Mouse (Mus musculus) megakaryocyte, embryonic 14.5 days (primary cell): Measurements from ENCODE around the gene Nosip. TPM values are rescaled to one million over a fixed set of nuclear protein-coding genes. Genes with fewer than 3 reads are reported as not detected.

ENCODE experiments used
- H3K27me3 ChIP-seq: replicated peaks from 2 replicates; pipeline ENCODE3; 2012; ENCODE audit warnings: inconsistent platforms
- H3K36me3 ChIP-seq: replicated peaks from 2 replicates; pipeline ENCODE3; 2012; ENCODE audit warnings: low read length, inconsistent platforms, mixed read lengths
- H3K4me1 ChIP-seq: 2 replicates; pipeline ENCODE4 v1.6.1; 2012; ENCODE audit warnings: inconsistent platforms
- H3K4me3 ChIP-seq: replicated peaks from 2 replicates; pipeline ENCODE3; 2012; ENCODE audit warnings: moderate library complexity, mild to moderate bottlenecking, inconsistent platforms
- H3K9me3 ChIP-seq: 2 replicates; pipeline ENCODE4 v1.6.1; 2012; ENCODE audit warnings: inconsistent platforms
- FLI1 ChIP-seq: IDR thresholded peaks from 2 replicates; pipeline ENCODE4 v1.6.1; 2012; ENCODE audit warnings: low read length, inconsistent platforms, mixed read lengths
- GATA1 ChIP-seq: IDR thresholded peaks from 3 replicates; pipeline ENCODE4 v1.6.1; 2012; ENCODE audit warnings: mixed read lengths, low read length, inconsistent platforms, borderline replicate concordance
- polyA plus RNA-seq: library from polyadenylated mRNA; stranded (reverse); fragments of >175 nt; gene quantifications from 2 replicates; pipeline ENCODE4 v1.2.3, GENCODE M21; 2012; ENCODE audit warnings: low replicate concordance; ENCODE audit not compliant: insufficient read depth

Gene Nosip
- polyA plus RNA-seq, 1 experiment: 150 TPM

GRCm38 (mm10) chr7:45056329-45056971 lies 5.8 kb upstream of the Nosip start:
- Histone ChIP-seq H3K27me3 (no peaks in the 10 kb centered on the region), H3K36me3 (peaks cover 30% of the 10 kb centered on the region), H3K9me3 (no peaks in the 10 kb centered on the region), H3K4me1 (peaks cover 51% of the 10 kb centered on the region), H3K4me3 (no peak overlapping the region)
- TF ChIP-seq FLI1 (no peak), GATA1 (no peak)

DNA sequence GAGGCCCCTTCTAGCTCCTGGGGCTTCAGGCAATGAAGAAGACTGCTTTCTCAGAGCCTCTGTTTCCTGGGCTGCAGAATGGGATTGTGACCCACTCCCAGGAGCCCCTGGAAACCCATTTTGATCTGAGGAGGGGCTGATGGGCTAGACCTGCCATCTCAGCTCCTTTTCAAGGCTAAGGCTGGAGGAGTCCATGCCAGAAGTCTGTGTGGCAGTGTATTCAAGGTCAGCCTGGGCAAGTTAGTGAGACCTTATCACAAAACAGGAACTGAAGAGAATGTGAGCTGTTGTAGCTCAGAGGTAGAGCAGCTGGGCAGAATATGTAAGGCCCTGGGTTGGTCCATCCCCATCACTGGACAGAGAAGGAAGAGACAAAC lies 5.3 kb upstream of the Nosip start:
- no peaks in the 10 kb centered on the region for H3K27me3 ChIP-seq
- no peak overlapping the region for H3K4me3 ChIP-seq
- H3K4me1 ChIP-seq: peaks cover 50% of the 10 kb centered on the region
- TF ChIP-seq FLI1: no peak
- TF ChIP-seq GATA1: no peak
- H3K36me3 ChIP-seq: peaks cover 28% of the 10 kb centered on the region
- H3K9me3 ChIP-seq: no peaks in the 10 kb centered on the region

- H3K4me1 ChIP-seq: peaks cover 49% of the 10 kb centered on the region
- H3K36me3 ChIP-seq: peaks cover 29% of the 10 kb centered on the region
- no peaks in the 10 kb centered on the region for H3K9me3 ChIP-seq
- TF ChIP-seq GATA1: no peak
- TF ChIP-seq FLI1: no peak; the same call in 1 of the 2 replicates
- H3K27me3 ChIP-seq: no peaks in the 10 kb centered on the region
- no peak overlapping the region for H3K4me3 ChIP-seq
These were observed 3.3 kb upstream of the Nosip start for GRCm38 (mm10) chr7:45058607-45059571.

GRCm38 (mm10) chr7:45060632-45061122 lies 1.6 kb upstream of the Nosip start:
- Histone ChIP-seq H3K4me1 (peaks cover 56% of the 10 kb centered on the region), H3K36me3 (peaks cover 37% of the 10 kb centered on the region)

GRCm38 (mm10) chr7:45061532-45062075 lies 625 bp upstream of the Nosip start:
- H3K9me3 ChIP-seq: no peaks in the 10 kb centered on the region
- peak overlapping the region; percentile 97 for H3K4me3 ChIP-seq
- peaks cover 44% of the 10 kb centered on the region for H3K36me3 ChIP-seq
- H3K4me1 ChIP-seq: peaks cover 61% of the 10 kb centered on the region
- no peaks in the 10 kb centered on the region for H3K27me3 ChIP-seq
- no peak for TF ChIP-seq FLI1
- TF ChIP-seq GATA1: no peak

More at GRCm38 (mm10) chr7:45060632-45061122, 1.6 kb upstream of the Nosip start:
- H3K27me3 ChIP-seq: no peaks in the 10 kb centered on the region
- TF ChIP-seq GATA1: no peak
- no peak for TF ChIP-seq FLI1
- peak overlapping the region; percentile 11 for H3K4me3 ChIP-seq
- H3K9me3 ChIP-seq: no peaks in the 10 kb centered on the region

DNA sequence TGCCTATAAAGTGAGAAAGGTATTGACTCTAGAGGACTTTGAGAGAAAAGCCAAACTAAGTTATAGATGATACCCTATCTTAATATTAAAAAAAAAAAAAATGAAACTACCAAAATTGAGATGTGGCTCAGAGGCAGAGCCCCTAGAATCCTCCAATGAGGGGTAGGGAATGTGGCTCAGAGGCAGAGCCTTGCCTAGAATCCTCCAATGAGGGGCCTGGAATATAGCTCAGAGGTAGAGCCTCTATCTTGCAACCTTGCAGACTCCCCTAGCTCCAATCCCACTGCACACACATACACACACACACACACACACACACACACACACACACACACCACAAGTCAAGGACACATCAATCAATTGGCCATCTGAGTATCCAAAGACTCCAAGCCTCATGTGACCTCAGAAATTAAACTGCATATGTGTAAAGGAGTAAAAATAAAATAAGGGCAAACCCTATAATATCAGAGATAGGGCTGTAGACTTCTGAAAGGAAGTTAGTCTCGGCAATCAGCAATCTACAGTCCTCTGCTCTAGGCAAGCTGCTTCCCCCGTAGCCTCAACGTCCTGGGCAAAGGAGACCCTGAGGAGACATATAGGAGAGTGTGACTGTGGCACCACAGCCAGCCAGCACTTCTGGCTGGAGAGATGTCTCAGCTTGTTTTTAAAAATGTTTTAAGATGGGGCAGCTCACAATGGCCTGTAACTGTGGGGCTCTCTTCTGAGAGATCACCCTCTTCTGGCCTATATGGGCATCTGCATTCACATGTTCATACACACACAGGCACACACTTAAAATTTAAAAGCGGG lies 5.2 kb downstream of the Nosip start:
- TF ChIP-seq GATA1 (no peak), FLI1 (no peak)
- H3K4me3 ChIP-seq: peak overlapping the region; percentile 35
- H3K36me3 ChIP-seq: peaks cover 28% of the 10 kb centered on the region
- no peaks in the 10 kb centered on the region for H3K9me3 ChIP-seq
- H3K4me1 ChIP-seq: peaks cover 89% of the 10 kb centered on the region
- no peaks in the 10 kb centered on the region for H3K27me3 ChIP-seq

GRCm38 (mm10) chr7:45068000-45068318 lies 5.7 kb downstream of the Nosip start:
- H3K4me1 ChIP-seq: peaks cover 95% of the 10 kb centered on the region
- peak overlapping the region; percentile 51 for H3K4me3 ChIP-seq
- H3K9me3 ChIP-seq: no peaks in the 10 kb centered on the region
- TF ChIP-seq FLI1 (no peak), GATA1 (no peak)
- H3K27me3 ChIP-seq: no peaks in the 10 kb centered on the region
- peaks cover 30% of the 10 kb centered on the region for H3K36me3 ChIP-seq

- Histone ChIP-seq H3K9me3 (no peaks in the 10 kb centered on the region), H3K27me3 (no peaks in the 10 kb centered on the region), H3K4me1 (peaks cover 97% of the 10 kb centered on the region), H3K4me3 (peak overlapping the region; percentile 29), H3K36me3 (peaks cover 41% of the 10 kb centered on the region)
- TF ChIP-seq FLI1: no peak
- no peak for TF ChIP-seq GATA1
These were observed 7.4 kb downstream of the Nosip start for GRCm38 (mm10) chr7:45069671-45070070.

GRCm38 (mm10) chr7:45072230-45072629 lies 10.0 kb downstream of the Nosip start:
- no peaks in the 10 kb centered on the region for H3K9me3 ChIP-seq
- TF ChIP-seq FLI1: no peak
- no peak for TF ChIP-seq GATA1
- peaks cover 88% of the 10 kb centered on the region for H3K4me1 ChIP-seq
- H3K27me3 ChIP-seq: no peaks in the 10 kb centered on the region
- no peak overlapping the region for H3K4me3 ChIP-seq
- peaks cover 55% of the 10 kb centered on the region for H3K36me3 ChIP-seq
